Mouse (Mus musculus) heart, embryonic 14.5 days (tissue): ENCODE results near the gene Syngr3. TPM values are rescaled to one million over a fixed set of nuclear protein-coding genes. Genes with fewer than 3 reads are reported as not detected.
A peak's percentile ranks its signal among the peaks of the same experiment; 100 is the strongest.

ENCODE experiments used
- ATAC-seq: fragments of 200-750 bp; cut with Nextera tagmentation; 2 replicates; pipeline ENCODE4 v1.8.0; 2017; ENCODE audit warnings: low read depth, moderate TSS enrichment; ENCODE audit not compliant: insufficient number of reproducible peaks, insufficient read depth, low FRiP score
- H3K27ac ChIP-seq, 2 experiments: fragments of 200-500 bp in 1 of 2; fragments of 300-500 bp in 1 of 2; sonication (generic) in 1 of 2; replicated peaks in 1 of 2; 2 replicates each; pipeline ENCODE4 v1.5.1; 2012 to 2014; ENCODE audit warnings: low read depth in 2 of 2, low read length in 2 of 2, control low read depth in 1 of 2, mild to moderate bottlenecking in 1 of 2, mixed read lengths in 1 of 2; ENCODE audit not compliant: control insufficient read depth in 1 of 2, insufficient read depth in 1 of 2
- H3K27me3 ChIP-seq: fragments of 300-500 bp; sonication (generic); 2 replicates; pipeline ENCODE4 v1.6.1; 2014; ENCODE audit warnings: mild to moderate bottlenecking, low read length, control low read depth; ENCODE audit not compliant: control insufficient read depth, insufficient read depth
- H3K36me3 ChIP-seq: fragments of 300-500 bp; sonication (generic); 2 replicates; pipeline ENCODE4 v1.6.1; 2014; ENCODE audit warnings: mild to moderate bottlenecking, control low read depth, low read length, mixed read lengths; ENCODE audit not compliant: control insufficient read depth, insufficient read depth
- H3K4me1 ChIP-seq, 2 experiments: fragments of 200-500 bp in 1 of 2; fragments of 300-500 bp in 1 of 2; sonication (generic) in 1 of 2; 2 replicates each; pipeline ENCODE4 v1.6.1; 2012 to 2014; ENCODE audit warnings: low read length in 2 of 2, control low read depth in 1 of 2, mixed read lengths in 1 of 2; ENCODE audit not compliant: control insufficient read depth in 2 of 2, insufficient read depth in 2 of 2
- H3K4me2 ChIP-seq: fragments of 300-500 bp; sonication (generic); 2 replicates; pipeline ENCODE4 v1.6.1; 2014; ENCODE audit warnings: mild to moderate bottlenecking, low read length
- H3K4me3 ChIP-seq, 2 experiments: fragments of 200-500 bp in 1 of 2; fragments of 300-500 bp in 1 of 2; sonication (generic) in 1 of 2; 2 replicates each; pipeline ENCODE4 v1.5.1; 2012 to 2014; ENCODE audit warnings: low read length in 2 of 2, mild to moderate bottlenecking in 2 of 2, control low read depth in 1 of 2, low read depth in 1 of 2, moderate library complexity in 1 of 2; ENCODE audit not compliant: control insufficient read depth in 1 of 2, insufficient read depth in 1 of 2
- H3K9ac ChIP-seq: fragments of 300-500 bp; sonication (generic); 2 replicates; pipeline ENCODE4 v1.6.1; 2014; ENCODE audit warnings: mild to moderate bottlenecking, low read length
- H3K9me3 ChIP-seq: fragments of 300-500 bp; sonication (generic); 2 replicates; pipeline ENCODE4 v1.6.1; 2016; ENCODE audit warnings: low read length, control low read depth; ENCODE audit not compliant: control insufficient read depth
- WGBS: fragments of 180-500 bp; shearing (Covaris S2); extraction: QIAGEN DNeasy Blood & Tissue Kit; methylation state at CpG from one replicate; pipeline ENCODE4 v1.1.7; 2014; 5-methylcytosine and 5-hydroxymethylcytosine counted together
- polyA plus RNA-seq: library from polyadenylated mRNA; unstranded; fragments of >200 nt; fragmentation: Nextera tagmentation; extraction: Ambion mirVana; gene quantifications from 2 replicates; pipeline ENCODE4 v1.2.1, GENCODE M21; 2014

Syngr3 gene
- polyA plus RNA-seq, 1 experiment from 2014 or later = 0.69 TPM

DNA sequence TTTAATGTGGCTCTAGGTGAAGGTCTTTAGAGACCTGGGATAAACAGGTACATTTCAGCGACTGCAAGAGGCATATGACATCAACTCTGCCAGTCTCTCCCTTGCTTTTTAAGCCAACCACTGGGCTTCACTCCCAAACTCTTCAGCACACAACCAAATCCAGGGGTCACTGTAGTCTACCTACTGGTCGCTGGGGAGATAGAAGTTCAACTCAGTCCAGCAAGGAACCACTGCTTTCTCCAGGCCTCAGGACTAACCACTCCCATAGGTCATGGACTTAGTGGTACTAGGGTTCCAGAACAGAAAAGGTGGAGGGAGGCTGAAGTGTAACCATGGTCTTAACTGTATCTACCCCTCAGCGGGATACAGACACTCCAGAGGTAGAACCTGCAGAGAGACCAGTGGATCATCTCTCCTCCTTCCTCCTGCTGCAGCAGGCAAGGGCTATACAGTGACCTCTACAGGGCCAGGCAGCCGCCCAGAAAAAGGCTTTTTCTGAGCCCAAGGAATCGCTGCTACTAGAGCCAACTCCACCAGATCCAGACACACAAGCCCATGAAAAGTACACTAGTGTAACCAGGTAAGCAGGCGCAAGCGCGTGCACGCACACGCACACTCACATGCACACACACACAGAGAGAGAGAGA, 40.9 kb downstream of the Syngr3 start:
- ATAC-seq = no peak
- H3K4me3 ChIP-seq = peak overlapping the region; percentile 57 to 75
- no peaks in the 10 kb centered on the region for H3K9me3 ChIP-seq
- H3K36me3 ChIP-seq = 0 out of 2 replicates have a peak, but pooled peaks cover 3% of the 10 kb centered on the region
- H3K27me3 ChIP-seq = no peaks in the 10 kb centered on the region
- peak overlapping the region; percentile 88 for H3K9ac ChIP-seq
- H3K4me2 ChIP-seq = peak overlapping the region; percentile 97
- WGBS = 69% methylated on average over 10 of the region's 10 CpGs
- H3K27ac ChIP-seq = peak overlapping the region in 1 of 2 experiments; percentile 25; a peak in 2 of 4 replicates
- peaks cover 28 to 30% of the 10 kb centered on the region in 2 experiments for H3K4me1 ChIP-seq

DNA sequence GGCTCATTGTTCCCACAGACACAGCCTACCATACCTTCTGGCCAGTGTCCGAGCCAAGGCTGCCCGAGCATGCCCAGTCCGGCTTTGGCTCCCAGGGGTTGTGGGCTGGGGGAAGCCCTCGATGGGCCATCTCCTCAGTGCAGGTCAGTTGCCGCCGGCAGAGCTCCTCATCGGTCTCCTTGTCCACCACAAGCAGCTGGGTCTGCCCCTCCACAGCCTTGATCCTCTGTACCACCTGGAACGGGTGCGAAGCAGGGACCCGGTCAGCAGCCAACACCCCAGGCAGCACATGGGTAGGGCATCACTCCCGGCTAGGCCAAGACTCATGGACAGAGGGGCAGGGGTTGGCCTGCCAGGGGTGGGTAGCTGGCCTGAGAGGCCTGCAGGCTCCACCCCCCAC, 42.3 kb downstream of the Syngr3 start:
- peak overlapping the region; percentile 32; the same call in 1 of the 2 replicates for H3K9ac ChIP-seq
- peak overlapping the region; percentile 41 to 74; a peak in 3 of 4 replicates for H3K27ac ChIP-seq
- H3K4me2 ChIP-seq = peak overlapping the region; percentile 97
- peak overlapping the region; percentile 6 to 10; a peak in 3 of 4 replicates for H3K4me3 ChIP-seq
- peaks cover 28 to 32% of the 10 kb centered on the region in 2 experiments for H3K4me1 ChIP-seq
- no peak for ATAC-seq
- WGBS = 70% methylated on average over 11 of the region's 11 CpGs
- peaks cover 6% of the 10 kb centered on the region; the same call in 1 of the 2 replicates for H3K36me3 ChIP-seq
- no peaks in the 10 kb centered on the region for H3K9me3 ChIP-seq
- H3K27me3 ChIP-seq = no peaks in the 10 kb centered on the region

DNA sequence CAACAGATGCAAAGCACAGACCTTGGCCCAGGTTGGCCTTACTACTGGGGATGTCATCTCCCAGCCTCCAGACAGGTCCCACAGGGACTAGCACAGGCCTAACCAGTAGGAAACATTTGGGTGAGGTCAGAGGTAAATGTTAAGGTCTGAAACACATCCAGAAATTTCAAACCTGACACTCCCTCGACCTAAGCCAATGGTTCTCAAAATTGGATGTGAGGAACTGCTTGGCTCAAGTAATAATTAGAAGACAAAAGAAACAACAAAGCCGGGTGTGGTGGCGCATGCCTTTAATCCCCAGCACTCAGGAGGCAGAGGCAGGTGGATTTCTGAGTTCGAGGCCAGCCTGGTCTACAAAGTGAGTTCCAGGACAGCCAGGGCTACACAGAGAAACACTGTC, 43.4 kb downstream of the Syngr3 start:
- 74% methylated on average over 4 of the region's 4 CpGs for WGBS
- ATAC-seq = no peak
- H3K4me1 ChIP-seq = peaks cover 28 to 29% of the 10 kb centered on the region in 2 experiments

GRCm38 (mm10) chr17:24645916-24646315, 43.8 kb downstream of the Syngr3 start:
- H3K9me3 ChIP-seq = no peaks in the 10 kb centered on the region
- WGBS = 46% methylated on average over 3 of the region's 3 CpGs
- no peak overlapping the region for H3K4me2 ChIP-seq
- H3K4me1 ChIP-seq = peaks cover 28% of the 10 kb centered on the region in 2 experiments
- H3K27ac ChIP-seq = peak overlapping the region; percentile 74 to 86
- H3K36me3 ChIP-seq = peaks cover 13% of the 10 kb centered on the region
- H3K27me3 ChIP-seq = no peaks in the 10 kb centered on the region
- ATAC-seq = peak; percentile 20
- no peak overlapping the region for H3K9ac ChIP-seq
- no peak overlapping the region for H3K4me3 ChIP-seq

More for the DNA sequence above, 43.4 kb downstream of the Syngr3 start:
- no peak overlapping the region for H3K4me2 ChIP-seq
- H3K9ac ChIP-seq = no peak overlapping the region
- H3K36me3 ChIP-seq = peaks cover 11% of the 10 kb centered on the region; the same call in 1 of the 2 replicates
- H3K27ac ChIP-seq = peak overlapping the region; percentile 71 to 74
- H3K27me3 ChIP-seq = no peaks in the 10 kb centered on the region
- no peaks in the 10 kb centered on the region for H3K9me3 ChIP-seq
- no peak overlapping the region for H3K4me3 ChIP-seq

GRCm38 (mm10) chr17:24644875-24645721, 44.7 kb downstream of the Syngr3 start:
- ATAC-seq = peak; percentile 28; the same call in 1 of the 2 replicates
- Histone ChIP-seq H3K9ac (peak overlapping the region; percentile 63), H3K4me3 (no peak overlapping the region), H3K4me1 (peaks cover 26 to 27% of the 10 kb centered on the region in 2 experiments), H3K36me3 (peaks cover 21% of the 10 kb centered on the region), H3K27ac (peak overlapping the region; percentile 74 to 86), H3K9me3 (no peaks in the 10 kb centered on the region), H3K27me3 (no peaks in the 10 kb centered on the region), H3K4me2 (peak overlapping the region; percentile 44)
- 67% methylated on average over 8 of the region's 9 CpGs for WGBS

DNA sequence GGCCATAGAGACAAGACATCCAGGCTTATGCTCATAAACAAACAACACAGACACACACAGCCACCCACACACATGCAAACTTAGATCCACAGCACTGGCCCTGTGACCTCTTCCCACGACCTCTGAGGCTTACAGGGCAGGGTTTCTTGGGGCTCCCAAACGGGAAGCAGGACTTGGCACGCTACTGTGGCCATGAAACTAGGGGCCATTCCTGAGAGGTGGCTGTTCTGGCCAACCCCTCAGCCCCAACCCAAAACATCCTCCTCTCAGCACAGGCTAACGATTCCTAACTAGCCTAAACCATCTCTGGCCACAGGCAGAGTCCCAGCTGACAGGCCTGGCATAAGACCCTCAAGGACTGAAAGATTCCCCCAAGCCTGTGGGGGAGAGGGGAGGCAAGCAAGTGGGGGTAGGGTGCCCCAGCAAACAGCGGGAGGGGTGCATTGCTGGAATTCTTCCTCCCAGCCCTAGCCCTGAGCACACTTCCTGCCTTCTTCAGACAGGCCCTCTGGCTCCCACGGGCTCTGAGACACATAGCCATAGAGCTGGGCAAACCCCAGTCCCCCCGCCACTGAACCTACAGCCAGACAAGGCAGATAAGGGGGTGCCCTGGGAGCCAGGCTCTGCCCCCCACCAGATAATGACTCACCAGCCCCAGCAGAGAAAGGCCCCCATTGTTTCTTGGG, 45.6 kb downstream of the Syngr3 start:
- peaks cover 29% of the 10 kb centered on the region for H3K36me3 ChIP-seq
- peak overlapping the region; percentile 62 to 74 for H3K27ac ChIP-seq
- no peaks in the 10 kb centered on the region for H3K27me3 ChIP-seq
- ATAC-seq = no peak
- peak overlapping the region; percentile 44 for H3K4me2 ChIP-seq
- H3K4me1 ChIP-seq = peaks cover 27 to 28% of the 10 kb centered on the region in 2 experiments
- H3K4me3 ChIP-seq = no peak overlapping the region
- WGBS = 29% methylated on average over 7 of the region's 7 CpGs
- peak overlapping the region; percentile 63 for H3K9ac ChIP-seq
- H3K9me3 ChIP-seq = no peaks in the 10 kb centered on the region

GRCm38 (mm10) chr17:24642791-24643343, 46.9 kb downstream of the Syngr3 start:
- Histone ChIP-seq H3K9me3 (no peaks in the 10 kb centered on the region), H3K27ac (no peak overlapping the region), H3K4me2 (no peak overlapping the region), H3K4me3 (no peak overlapping the region), H3K4me1 (peaks cover 27 to 30% of the 10 kb centered on the region in 2 experiments), H3K27me3 (no peaks in the 10 kb centered on the region), H3K9ac (no peak overlapping the region), H3K36me3 (peaks cover 34% of the 10 kb centered on the region)
- 67% methylated on average over 6 of the region's 6 CpGs for WGBS
- no peak for ATAC-seq
